Mouse (Mus musculus) midbrain, embryonic 14.5 days (tissue): ENCODE data around the gene Myo5c. TPM values are rescaled to one million over a fixed set of nuclear protein-coding genes. Genes with fewer than 3 reads are reported as not detected.

Experiments
- ATAC-seq: fragments of 200-750 bp; cut with Nextera tagmentation; 2 replicates; pipeline ENCODE4 v1.8.0; 2017; ENCODE audit warnings: moderate number of reproducible peaks, moderate library complexity; ENCODE audit not compliant: low FRiP score, low TSS enrichment
- DNase-seq: peaks from one replicate; pipeline ENCODE4 v3.0.0-alpha.2; 2015
- H3K27ac ChIP-seq: fragments of 300-500 bp; sonication (generic); replicated peaks from 2 replicates; pipeline ENCODE4 v1.5.1; 2014; ENCODE audit warnings: mild to moderate bottlenecking, low read depth, low read length, moderate library complexity
- H3K27me3 ChIP-seq: fragments of 300-500 bp; sonication (generic); 2 replicates; pipeline ENCODE4 v1.6.1; 2014; ENCODE audit warnings: low read length, control low read depth, mixed read lengths; ENCODE audit not compliant: control insufficient read depth, insufficient read depth
- H3K36me3 ChIP-seq: fragments of 300-500 bp; sonication (generic); 2 replicates; pipeline ENCODE4 v1.6.1; 2014; ENCODE audit warnings: low read length, control low read depth; ENCODE audit not compliant: control insufficient read depth, insufficient read depth
- H3K4me1 ChIP-seq: fragments of 300-500 bp; sonication (generic); 2 replicates; pipeline ENCODE4 v1.6.1; 2014; ENCODE audit warnings: mild to moderate bottlenecking, antibody characterized with exemption, low read length, control low read depth; ENCODE audit not compliant: control insufficient read depth, insufficient read depth
- H3K4me2 ChIP-seq: fragments of 300-500 bp; sonication (generic); 2 replicates; pipeline ENCODE4 v1.6.1; 2014; ENCODE audit warnings: mild to moderate bottlenecking, low read length, moderate library complexity
- H3K4me3 ChIP-seq: fragments of 300-500 bp; sonication (generic); replicated peaks from 2 replicates; pipeline ENCODE4 v1.5.1; 2014; ENCODE audit warnings: low read depth, low read length
- H3K9ac ChIP-seq: fragments of 300-500 bp; sonication (generic); replicated peaks from 2 replicates; pipeline ENCODE4 v1.6.1; 2014; ENCODE audit warnings: mild to moderate bottlenecking, low read length, moderate library complexity
- H3K9me3 ChIP-seq: fragments of 300-500 bp; sonication (generic); 2 replicates; pipeline ENCODE4 v1.6.1; 2016; ENCODE audit warnings: low read length, control low read depth, mixed read lengths; ENCODE audit not compliant: control insufficient read depth
- WGBS: fragments of 180-500 bp; shearing (Covaris S2); extraction: QIAGEN DNeasy Blood & Tissue Kit; methylation state at CpG from one replicate; pipeline ENCODE4 v1.1.7; 2014; 5-methylcytosine and 5-hydroxymethylcytosine counted together
- polyA plus RNA-seq: library from polyadenylated mRNA; unstranded; fragments of >200 nt; fragmentation: Nextera tagmentation; extraction: Ambion mirVana; gene quantifications from 2 replicates; pipeline ENCODE4 v1.2.1, GENCODE M21; 2014

Gene Myo5c
- polyA plus RNA-seq, 1 experiment from 2014 or later, result 0.64 TPM

- H3K9me3 ChIP-seq, result no peaks in the 10 kb centered on the region
- no peak overlapping the region for H3K9ac ChIP-seq
- no peak overlapping the region for H3K4me3 ChIP-seq
- H3K36me3 ChIP-seq, result no peaks in the 10 kb centered on the region
- peaks cover 10% of the 10 kb centered on the region for H3K27me3 ChIP-seq
- H3K4me2 ChIP-seq, result no peak overlapping the region
- no peak for ATAC-seq
- no peak for DNase-seq
- peaks cover 7% of the 10 kb centered on the region; the same call in 1 of the 2 replicates for H3K4me1 ChIP-seq
- no peak overlapping the region for H3K27ac ChIP-seq
- 87% methylated on average over 12 of the region's 12 CpGs for WGBS
Measured at GRCm38 (mm10) chr9:75236416-75237308, 4.8 kb downstream of the Myo5c start.

- Histone ChIP-seq H3K27ac (no peak overlapping the region), H3K4me1 (no peaks in the 10 kb centered on the region), H3K36me3 (no peaks in the 10 kb centered on the region), H3K9me3 (no peaks in the 10 kb centered on the region), H3K27me3 (peaks cover 2% of the 10 kb centered on the region; the same call in 1 of the 2 replicates), H3K4me2 (no peak overlapping the region), H3K4me3 (no peak overlapping the region), H3K9ac (no peak overlapping the region)
- 91% methylated on average over 3 of the region's 3 CpGs for WGBS
- no peak for ATAC-seq
- DNase-seq, result no peak
Measured at GRCm38 (mm10) chr9:75238179-75238578, 6.4 kb downstream of the Myo5c start.

- Histone ChIP-seq H3K36me3 (no peaks in the 10 kb centered on the region), H3K9ac (no peak overlapping the region), H3K9me3 (no peaks in the 10 kb centered on the region), H3K4me1 (0 out of 2 replicates have a peak, but pooled peaks cover 3% of the 10 kb centered on the region), H3K27ac (no peak overlapping the region), H3K27me3 (no peaks in the 10 kb centered on the region), H3K4me3 (no peak overlapping the region), H3K4me2 (no peak overlapping the region)
- ATAC-seq, result no peak
- DNase-seq, result no peak
- WGBS, result 83% methylated on average over 6 of the region's 6 CpGs
Measured at GRCm38 (mm10) chr9:75243052-75243451, 11.2 kb downstream of the Myo5c start.

- Histone ChIP-seq H3K36me3 (no peaks in the 10 kb centered on the region), H3K9ac (no peak overlapping the region), H3K4me2 (no peak overlapping the region), H3K9me3 (no peaks in the 10 kb centered on the region), H3K27me3 (no peaks in the 10 kb centered on the region), H3K4me1 (0 out of 2 replicates have a peak, but pooled peaks cover 3% of the 10 kb centered on the region), H3K4me3 (no peak overlapping the region), H3K27ac (no peak overlapping the region)
- DNase-seq, result peak; percentile 31
- ATAC-seq, result no peak
- 36% methylated on average over 5 of the region's 5 CpGs for WGBS
Measured at GRCm38 (mm10) chr9:75243730-75244406, 12.0 kb downstream of the Myo5c start.

- Histone ChIP-seq H3K27me3 (no peaks in the 10 kb centered on the region), H3K27ac (no peak overlapping the region), H3K9me3 (no peaks in the 10 kb centered on the region), H3K4me2 (no peak overlapping the region), H3K36me3 (no peaks in the 10 kb centered on the region), H3K4me3 (no peak overlapping the region), H3K9ac (no peak overlapping the region), H3K4me1 (0 out of 2 replicates have a peak, but pooled peaks cover 3% of the 10 kb centered on the region)
- DNase-seq, result no peak
- no peak for ATAC-seq
- 83% methylated on average over 4 of the region's 4 CpGs for WGBS
Measured at GRCm38 (mm10) chr9:75244527-75244926, 12.7 kb downstream of the Myo5c start.

GRCm38 (mm10) chr9:75246080-75246930 is 14.5 kb downstream of the Myo5c start:
- H3K4me3 ChIP-seq, result no peak overlapping the region
- H3K36me3 ChIP-seq, result no peaks in the 10 kb centered on the region
- ATAC-seq, result no peak
- H3K9ac ChIP-seq, result no peak overlapping the region
- H3K4me2 ChIP-seq, result no peak overlapping the region
- H3K4me1 ChIP-seq, result 0 out of 2 replicates have a peak, but pooled peaks cover 3% of the 10 kb centered on the region
- H3K27ac ChIP-seq, result no peak overlapping the region
- 93% methylated on average over 13 of the region's 13 CpGs for WGBS
- no peak for DNase-seq
- H3K9me3 ChIP-seq, result no peaks in the 10 kb centered on the region
- no peaks in the 10 kb centered on the region for H3K27me3 ChIP-seq

GRCm38 (mm10) chr9:75247870-75248269 is 16.1 kb downstream of the Myo5c start:
- H3K4me2 ChIP-seq, result no peak overlapping the region
- H3K27me3 ChIP-seq, result no peaks in the 10 kb centered on the region
- H3K27ac ChIP-seq, result no peak overlapping the region
- 95% methylated on average over 6 of the region's 6 CpGs for WGBS
- no peaks in the 10 kb centered on the region for H3K9me3 ChIP-seq
- DNase-seq (no peak), ATAC-seq (no peak)
- no peak overlapping the region for H3K9ac ChIP-seq
- H3K36me3 ChIP-seq, result no peaks in the 10 kb centered on the region
- 0 out of 2 replicates have a peak, but pooled peaks cover 3% of the 10 kb centered on the region for H3K4me1 ChIP-seq
- H3K4me3 ChIP-seq, result no peak overlapping the region

GRCm38 (mm10) chr9:75248359-75248758 is 16.5 kb downstream of the Myo5c start:
- Histone ChIP-seq H3K4me2 (no peak overlapping the region), H3K9me3 (no peaks in the 10 kb centered on the region), H3K4me1 (0 out of 2 replicates have a peak, but pooled peaks cover 3% of the 10 kb centered on the region), H3K4me3 (no peak overlapping the region), H3K27ac (no peak overlapping the region), H3K36me3 (no peaks in the 10 kb centered on the region), H3K27me3 (no peaks in the 10 kb centered on the region), H3K9ac (no peak overlapping the region)
- DNase-seq (no peak), ATAC-seq (no peak)
- WGBS, result 90% methylated on average over 1 of the region's 1 CpGs
